Mouse (Mus musculus) cortical plate, adult 2 months (tissue): ENCODE data around the gene Cdh4. TPM values are rescaled to one million over a fixed set of nuclear protein-coding genes. Genes with fewer than 3 reads are reported as not detected.

Source experiments
- H3K27ac ChIP-seq: fragments of 200-500 bp; 2 replicates; pipeline ENCODE4 v1.5.1; 2012; ENCODE audit warnings: low read length, control low read depth, inconsistent platforms; ENCODE audit not compliant: insufficient read depth
- H3K4me1 ChIP-seq: fragments of 200-500 bp; 2 replicates; pipeline ENCODE4 v1.6.1; 2011; ENCODE audit warnings: low read length; ENCODE audit not compliant: control insufficient read depth, insufficient read depth
- H3K4me3 ChIP-seq: fragments of 200-500 bp; 2 replicates; pipeline ENCODE4 v1.5.1; 2011; ENCODE audit warnings: mild to moderate bottlenecking, low read length, control low read depth; ENCODE audit not compliant: insufficient read depth
- CTCF ChIP-seq: fragments of 200-500 bp; IDR thresholded peaks from 2 replicates; pipeline ENCODE4 v1.5.1; 2011; ENCODE audit warnings: mild to moderate bottlenecking, control low read depth, low read length; ENCODE audit not compliant: insufficient read depth; ENCODE audit errors: extremely low read depth
- POLR2A ChIP-seq: fragments of 200-500 bp; IDR thresholded peaks from 2 replicates; pipeline ENCODE4 v1.6.1; 2011; ENCODE audit warnings: mild to moderate bottlenecking, low read length, control low read depth; ENCODE audit not compliant: insufficient read depth; ENCODE audit errors: extremely low read depth
- polyA plus RNA-seq: library from polyadenylated mRNA; depleted of rRNA; stranded (reverse); fragments of >200 nt; gene quantifications from 2 replicates; pipeline ENCODE4 v1.2.3, GENCODE M21; 2012

The Cdh4 gene
- polyA plus RNA-seq, 1 experiment, result 5.2 TPM

DNA sequence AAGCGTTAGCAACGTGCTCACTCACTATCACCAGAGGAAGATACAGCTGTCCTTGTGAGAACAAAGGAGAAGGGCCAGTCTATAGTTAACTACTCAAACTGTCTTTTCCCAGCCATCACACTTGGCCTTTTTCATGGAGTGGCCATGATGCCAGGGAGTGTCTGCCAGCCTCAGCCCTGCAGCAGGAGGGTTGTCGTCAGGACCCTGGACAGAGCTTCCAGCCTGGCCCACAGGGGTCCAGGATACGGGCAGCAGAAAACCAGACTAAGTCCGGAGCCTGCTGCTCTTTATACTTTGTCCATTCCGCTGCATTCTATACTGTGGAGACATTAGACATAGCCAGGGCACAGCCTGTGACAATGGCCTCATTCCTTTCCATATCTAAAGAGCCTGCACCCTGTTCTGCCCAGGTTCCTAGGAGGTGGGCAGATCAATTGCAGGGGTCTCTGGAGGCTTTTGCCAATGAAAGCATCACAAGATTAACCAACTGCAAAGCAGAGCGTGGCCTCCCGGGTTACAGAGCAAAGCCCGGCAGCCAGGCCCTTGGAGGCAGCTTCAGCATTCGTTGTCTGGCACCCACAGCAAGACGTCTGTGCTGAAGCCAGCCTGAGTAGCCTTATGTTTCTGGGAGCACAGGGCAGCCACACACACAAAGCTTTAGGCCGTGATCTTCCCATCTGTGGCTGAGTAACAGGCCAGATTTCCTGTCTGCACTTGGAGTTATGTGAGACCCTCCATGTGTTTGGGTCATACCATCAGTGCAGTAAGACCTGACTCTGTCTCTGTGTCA lies 256.2 kb downstream of the Cdh4 start:
- TF ChIP-seq POLR2A (no peak), CTCF (no peak)
- Histone ChIP-seq H3K27ac (no peak overlapping the region), H3K4me3 (no peak overlapping the region), H3K4me1 (no peaks in the 10 kb centered on the region)

DNA sequence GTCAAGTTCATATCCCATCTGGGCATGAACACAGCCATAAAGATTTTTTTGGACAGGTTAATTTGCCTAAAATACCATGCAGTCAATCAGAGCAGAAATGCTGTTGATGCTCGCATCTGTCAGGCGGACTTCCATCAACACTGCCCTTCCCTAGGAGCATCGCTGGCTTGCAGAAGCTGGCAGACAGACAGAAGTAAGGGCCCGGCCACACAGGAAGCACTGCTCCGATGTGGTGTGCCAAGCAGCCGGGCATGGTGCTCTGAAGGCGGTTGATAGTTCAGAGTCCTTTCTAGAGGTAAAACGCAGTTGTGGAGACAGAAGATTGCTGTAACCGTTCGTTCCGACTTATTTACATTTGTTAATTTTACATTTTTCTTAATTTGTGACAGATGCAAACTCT lies 262.8 kb downstream of the Cdh4 start:
- no peak overlapping the region for H3K4me3 ChIP-seq
- H3K27ac ChIP-seq, result no peak overlapping the region
- H3K4me1 ChIP-seq, result no peaks in the 10 kb centered on the region
- TF ChIP-seq CTCF, result no peak
- TF ChIP-seq POLR2A, result no peak

DNA sequence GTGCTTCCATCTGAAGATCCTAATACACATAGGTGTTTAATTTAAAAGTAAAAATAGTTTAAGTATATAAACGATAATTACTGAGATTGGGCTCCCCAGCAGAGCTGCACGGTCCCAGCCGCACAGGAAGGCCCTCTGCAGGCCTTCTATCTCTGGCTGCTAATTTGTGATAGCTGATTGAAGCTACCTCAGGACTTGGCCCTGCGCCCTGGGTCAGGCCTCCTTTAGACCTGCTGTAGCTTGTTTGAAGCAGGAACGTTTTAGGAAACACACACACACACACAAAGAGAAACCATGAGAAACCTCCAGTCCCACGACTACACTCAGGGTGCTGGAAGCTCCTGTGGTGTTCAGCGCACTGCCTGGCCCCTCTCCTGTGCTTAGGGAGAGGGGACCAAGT lies 263.2 kb downstream of the Cdh4 start:
- TF ChIP-seq CTCF (no peak), POLR2A (no peak)
- Histone ChIP-seq H3K27ac (no peak overlapping the region), H3K4me1 (no peaks in the 10 kb centered on the region), H3K4me3 (no peak overlapping the region)

DNA sequence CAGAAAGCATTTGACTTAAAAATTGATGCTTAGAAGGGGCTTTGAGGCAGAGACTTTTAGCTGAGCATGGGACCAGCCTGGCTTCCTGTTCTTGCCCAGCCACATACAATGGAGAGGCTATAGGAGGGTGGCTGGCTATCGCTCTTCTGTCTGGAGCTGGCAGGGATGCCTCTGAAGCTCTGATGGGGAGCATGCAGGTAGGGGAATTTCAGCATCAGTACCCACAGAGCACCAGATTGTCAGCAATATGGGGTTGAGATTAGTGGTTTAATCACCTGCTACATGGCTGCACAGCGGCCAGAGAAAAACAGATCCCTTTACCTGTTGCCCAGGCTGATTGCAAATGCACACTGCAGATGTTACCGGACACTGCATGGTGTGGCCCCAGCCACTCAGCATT lies 264.4 kb downstream of the Cdh4 start:
- no peak overlapping the region for H3K4me3 ChIP-seq
- TF ChIP-seq CTCF (no peak), POLR2A (no peak)
- no peak overlapping the region for H3K27ac ChIP-seq

DNA sequence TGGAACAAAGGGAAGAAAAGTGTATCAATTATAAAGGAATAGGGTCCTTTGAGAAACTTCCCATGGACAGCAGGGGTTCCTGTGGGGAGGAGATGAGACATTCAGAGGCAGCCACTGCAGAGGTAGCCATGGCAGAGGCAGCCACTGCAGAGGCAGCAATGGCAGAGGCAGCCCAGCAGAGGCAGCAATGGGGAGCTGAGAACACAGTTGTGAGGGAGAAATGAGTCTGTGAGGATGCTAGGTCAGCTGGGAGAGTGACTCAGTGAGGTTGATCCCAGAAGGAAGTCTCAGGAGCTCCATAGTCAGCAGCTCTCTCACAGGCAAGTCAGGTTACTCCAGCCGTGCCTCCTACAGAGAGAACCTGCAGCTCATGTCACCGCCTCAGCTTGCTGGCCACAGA lies 266.9 kb downstream of the Cdh4 start:
- Histone ChIP-seq H3K27ac (no peak overlapping the region), H3K4me3 (no peak overlapping the region), H3K4me1 (no peaks in the 10 kb centered on the region)
- no peak for TF ChIP-seq CTCF
- no peak for TF ChIP-seq POLR2A

More for the DNA sequence above, 264.4 kb downstream of the Cdh4 start:
- no peaks in the 10 kb centered on the region for H3K4me1 ChIP-seq

DNA sequence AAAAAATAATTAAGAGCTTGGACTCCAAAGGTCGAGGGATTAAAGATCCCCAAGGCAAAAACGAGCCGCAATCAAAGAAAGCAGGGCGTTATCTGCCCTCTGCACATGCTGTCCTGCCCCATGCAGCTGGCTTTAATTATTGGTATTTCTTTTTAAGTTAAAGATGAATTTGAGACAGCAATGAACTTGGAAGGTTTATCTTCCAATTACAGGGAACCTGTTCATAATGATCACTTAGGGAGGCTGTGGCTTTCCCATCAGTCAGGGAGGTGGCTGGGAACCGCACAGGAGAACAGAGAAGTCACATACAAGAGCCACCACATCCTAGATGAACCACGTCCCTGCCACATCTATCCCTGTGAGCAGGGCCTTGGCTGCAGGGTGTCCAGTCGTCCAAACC lies 270.5 kb downstream of the Cdh4 start:
- no peak for TF ChIP-seq CTCF
- no peak for TF ChIP-seq POLR2A
- no peaks in the 10 kb centered on the region for H3K4me1 ChIP-seq

DNA sequence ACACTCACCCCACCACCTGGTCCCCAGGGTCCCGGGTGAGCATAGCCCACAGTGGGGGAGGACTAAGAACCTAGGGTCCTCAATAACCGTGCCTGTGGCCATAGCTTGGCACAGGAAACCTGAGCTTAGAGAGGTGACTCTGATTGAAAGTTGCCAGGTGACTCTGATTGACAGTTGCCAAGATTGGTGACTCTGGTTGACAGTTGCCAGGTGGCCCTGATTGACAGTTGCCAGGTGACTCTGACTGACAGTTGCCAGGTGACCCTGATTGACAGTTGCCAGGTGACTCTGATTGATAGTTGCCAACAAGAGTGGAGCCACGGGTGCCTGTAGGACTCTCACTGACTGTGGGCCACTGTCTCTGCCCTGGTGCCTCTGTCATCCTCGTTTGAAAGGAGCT lies 271.1 kb downstream of the Cdh4 start:
- TF ChIP-seq CTCF, result no peak
- no peak for TF ChIP-seq POLR2A
- Histone ChIP-seq H3K4me3 (no peak overlapping the region), H3K27ac (no peak overlapping the region), H3K4me1 (no peaks in the 10 kb centered on the region)

More for the DNA sequence above, 270.5 kb downstream of the Cdh4 start:
- no peak overlapping the region for H3K27ac ChIP-seq
- no peak overlapping the region for H3K4me3 ChIP-seq

DNA sequence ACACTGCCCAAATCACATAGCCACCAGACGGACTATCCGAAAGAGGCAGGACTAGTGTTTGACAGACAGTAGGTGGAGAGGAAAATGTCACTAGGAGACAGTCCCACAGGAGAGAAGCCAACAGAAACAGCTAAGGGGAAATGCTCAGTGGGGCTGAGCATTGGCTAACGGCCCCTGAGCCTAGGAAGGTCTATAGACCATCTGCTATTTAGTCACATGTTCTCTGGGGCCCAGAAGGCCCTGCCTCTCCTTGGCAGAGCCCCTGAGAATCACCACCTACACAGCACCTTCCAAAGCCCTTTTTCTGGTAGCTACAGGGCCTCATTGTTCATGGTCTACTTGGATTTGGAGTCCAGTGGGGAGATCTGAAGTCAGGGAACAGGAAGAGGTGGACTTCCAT lies 271.9 kb downstream of the Cdh4 start:
- Histone ChIP-seq H3K4me1 (no peaks in the 10 kb centered on the region), H3K4me3 (no peak overlapping the region), H3K27ac (no peak overlapping the region)
- TF ChIP-seq CTCF, result no peak
- TF ChIP-seq POLR2A, result no peak

DNA sequence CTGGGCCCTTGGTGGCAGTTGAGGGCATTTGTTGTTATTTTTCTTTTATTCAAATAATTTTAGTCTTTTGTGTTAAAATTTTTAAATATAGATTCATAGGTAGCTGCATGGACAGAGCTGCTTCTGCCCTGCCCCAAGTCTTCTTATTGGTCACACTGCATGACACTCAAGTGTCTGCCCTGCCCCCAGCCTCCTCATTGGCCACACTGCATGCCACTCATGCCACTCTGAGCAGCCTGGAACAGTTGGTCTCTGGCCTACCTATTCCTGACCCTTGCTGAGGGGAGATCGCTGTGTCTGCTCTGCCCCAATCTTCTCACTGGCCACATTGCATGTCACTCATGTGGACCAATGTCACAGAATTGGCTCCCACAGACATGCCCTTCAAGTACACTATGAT lies 273.1 kb downstream of the Cdh4 start:
- TF ChIP-seq POLR2A (no peak), CTCF (no peak)
- H3K4me3 ChIP-seq, result no peak overlapping the region
- H3K27ac ChIP-seq, result no peak overlapping the region
- no peaks in the 10 kb centered on the region for H3K4me1 ChIP-seq

DNA sequence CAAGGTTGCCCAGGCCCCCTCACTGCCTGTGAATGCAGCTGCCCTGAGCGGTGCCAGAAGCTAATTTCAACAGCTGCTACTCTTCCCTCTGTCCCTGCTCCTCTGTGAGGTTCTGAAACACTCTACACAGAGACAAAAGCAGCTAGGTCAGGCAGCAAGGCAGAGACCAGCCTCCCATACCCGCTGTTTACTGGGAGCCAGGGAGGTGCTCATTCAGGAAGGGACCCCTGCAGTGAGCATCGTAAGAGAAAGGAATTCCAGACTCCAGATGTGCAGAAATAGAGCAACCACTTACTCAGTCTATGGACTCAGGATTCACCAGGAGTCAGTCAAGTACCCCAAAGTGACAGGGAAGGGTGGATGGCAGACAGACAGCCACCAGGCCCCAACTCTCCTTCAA lies 278.1 kb downstream of the Cdh4 start:
- H3K4me1 ChIP-seq, result no peaks in the 10 kb centered on the region
- TF ChIP-seq POLR2A (no peak), CTCF (no peak)
- H3K4me3 ChIP-seq, result no peak overlapping the region
- no peak overlapping the region for H3K27ac ChIP-seq
